9 mouse cellular contexts compared by ENCODE assay signal in genomic region chr1:45761468-45761795, GRCm38 (mm10). TPM values are rescaled to one million over a fixed set of nuclear protein-coding genes. Genes with fewer than 3 reads are reported as not detected.
DNase-seq lines count a peak whose midpoint lies in the region; ATAC-seq and TF ChIP-seq lines count a peak whose summit lies in the region.
"Had no signal": no experiment of that assay in that cellular context is flagged by ENCODE, and none has a peak within 500 bp of the region (broad histone marks: within the 10 kb centered on the region; RNA-seq: fewer than 3 reads in every experiment).

No protein-coding gene starts in this region.

- no peak overlapping the region for H3K4me2 ChIP-seq in lung, postnatal 0 days (replicated peaks; ENCODE audit: low read depth, low read length)

- H3K9ac ChIP-seq in lung, postnatal 0 days (replicated peaks; ENCODE audit: low read depth) = no peak overlapping the region

- no peak for TF ChIP-seq EP300 in lung, postnatal 0 days (IDR thresholded peaks at IDR 0.05)

- no peak overlapping the region for H3K4me3 ChIP-seq in heart, embryonic 10.5 days
- no peak overlapping the region for H3K4me3 ChIP-seq in lung, postnatal 0 days (ENCODE audit: low read depth, low read length)

- peak; percentile 81 for DNase-seq in heart, embryonic 10.5 days (ENCODE audit: low spot score)
- DNase-seq in heart, adult 8-10 months (ENCODE audit: low spot score) = no peak
- DNase-seq in lung, postnatal 0 days (ENCODE audit: low spot score) = no peak
- no peak for DNase-seq in lung, postnatal 4 days
- DNase-seq in liver = peak; percentile 71
- DNase-seq in yolk sac, embryonic 10.5 days (ENCODE audit: low spot score) = peak; percentile 71
- no peak for DNase-seq in gastrocnemius, adult 8-10 months (ENCODE audit: low spot score in 2 of 2)
- DNase-seq: kidney, adult 18-20 months had no signal

- 19% methylated on average over 1 of the region's 1 CpGs for WGBS in heart, embryonic 10.5 days
- WGBS in lung, postnatal 0 days = 11% methylated on average over 1 of the region's 1 CpGs

- peaks cover 8% of the 10 kb centered on the region; the same call in 1 of the 2 replicates for H3K4me1 ChIP-seq in heart, embryonic 10.5 days
- no peaks in the 10 kb centered on the region for H3K4me1 ChIP-seq in lung, postnatal 0 days (ENCODE audit: insufficient read depth, low read depth, low read length)

- H3K9me3 ChIP-seq in heart, embryonic 10.5 days = no peaks in the 10 kb centered on the region
- no peaks in the 10 kb centered on the region for H3K9me3 ChIP-seq in lung, postnatal 0 days (ENCODE audit: low read length)

- no peaks in the 10 kb centered on the region for H3K27me3 ChIP-seq in heart, embryonic 10.5 days (ENCODE audit: insufficient read depth, poor library complexity, severe bottlenecking)
- H3K27me3 ChIP-seq in lung, postnatal 0 days (replicated peaks; ENCODE audit: insufficient read depth, low read length) = no peaks in the 10 kb centered on the region

- H3K27ac ChIP-seq in heart, embryonic 10.5 days = peak overlapping the region; percentile 54
- H3K27ac ChIP-seq in lung, postnatal 0 days (ENCODE audit: low read length) = peak overlapping the region; percentile 22

- no peak for TF ChIP-seq CTCF in lung, postnatal 0 days (IDR thresholded peaks at IDR 0.05)

- H3K36me3 ChIP-seq in heart, embryonic 10.5 days = no peaks in the 10 kb centered on the region
- no peaks in the 10 kb centered on the region for H3K36me3 ChIP-seq in lung, postnatal 0 days (ENCODE audit: insufficient read depth, low read length)

- ATAC-seq in lung, postnatal 0 days = no peak
- no peak for ATAC-seq in megakaryocyte, adult 5-6 weeks (ENCODE audit: poor library complexity, severe bottlenecking)

RNA-seq across cellular contexts. Expression of gene Wdr75, which starts 33.5 kb away (rescaled TPM):
- 49.0 and 65.8 TPM in 2 replicates for polyA plus RNA-seq in heart, embryonic 10.5 days (2016; fragmentation: Nextera tagmentation; extraction: Ambion mirVana)
- 10 to 100 TPM; 17.7 to 25.3 (median 21.5) TPM for total RNA-seq in heart, adult 8-10 months (2022)
- polyA plus RNA-seq in lung, postnatal 0 days (2015; fragmentation: Nextera tagmentation; extraction: Ambion mirVana) = 29.3 and 31.3 TPM in 2 replicates
- 35.8 and 39.9 TPM in 2 replicates for total RNA-seq in megakaryocyte, adult 5-6 weeks (2015)
- total RNA-seq in megakaryocyte, adult 5-6 weeks (2017) = 17.0 and 27.2 TPM in 2 replicates
- total RNA-seq in gastrocnemius, adult 8-10 months (2022) = 10 to 100 TPM; 11.2 to 18.9 (median 17.2) TPM

Comparison
In these comparisons a context has a peak if more than half of its experiments do, and no peak if none do; other contexts are left out.
1. DNase-seq: peak in heart, embryonic 10.5 days (single experiment), liver (single experiment) and yolk sac, embryonic 10.5 days (single experiment); none in heart, adult 8-10 months (single experiment), lung, postnatal 0 days (single experiment), lung, postnatal 4 days (0 of 2) and gastrocnemius, adult 8-10 months (0 of 2).